Mouse (Mus musculus): ENCODE measurements around the gene Plin4. TPM values are rescaled to one million over a fixed set of nuclear protein-coding genes. Genes with fewer than 3 reads are reported as not detected.

Plin4 gene
- polyA plus RNA-seq, 1 experiment from 2014 or later = 0.32 TPM

DNA sequence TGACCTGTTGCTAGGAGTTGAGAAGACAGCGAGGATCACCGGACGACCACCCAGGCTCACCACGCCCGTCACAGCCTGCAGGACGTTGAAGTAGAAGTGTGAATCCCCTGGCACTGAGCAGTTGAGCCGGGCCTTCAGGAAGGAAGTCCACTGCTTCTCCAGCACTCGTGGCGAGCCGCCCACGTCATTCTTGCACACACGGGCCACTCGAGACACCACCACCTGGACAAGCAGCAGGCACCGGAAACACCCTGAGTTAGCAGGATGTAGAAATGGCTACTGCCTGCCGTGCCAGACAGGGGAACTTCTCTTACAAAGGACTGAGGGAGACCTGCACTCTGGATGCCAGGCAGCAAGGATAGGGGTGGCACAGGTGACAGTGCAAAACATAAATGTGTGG lies 18.6 kb upstream of the Plin4 start:
- H3K4me3 ChIP-seq (ENCODE audit: low read length) = no peak overlapping the region
- no peaks in the 10 kb centered on the region for H3K36me3 ChIP-seq (ENCODE audit: insufficient read depth, low read length)
- WGBS = 74% methylated on average over 15 of the region's 15 CpGs
- H3K4me2 ChIP-seq (replicated peaks; ENCODE audit: low read depth, low read length) = no peak overlapping the region
- H3K27ac ChIP-seq (ENCODE audit: low read length) = no peak overlapping the region
- peaks cover 12% of the 10 kb centered on the region for H3K4me1 ChIP-seq (ENCODE audit: insufficient read depth, low read length)
- ATAC-seq (ENCODE audit: low FRiP score, low TSS enrichment) = no peak
- no peak overlapping the region for H3K9ac ChIP-seq (replicated peaks; ENCODE audit: low read length)
- H3K27me3 ChIP-seq (ENCODE audit: insufficient read depth, low read length) = peaks cover 17% of the 10 kb centered on the region
- H3K9me3 ChIP-seq (ENCODE audit: low read length) = peaks cover 2% of the 10 kb centered on the region

DNA sequence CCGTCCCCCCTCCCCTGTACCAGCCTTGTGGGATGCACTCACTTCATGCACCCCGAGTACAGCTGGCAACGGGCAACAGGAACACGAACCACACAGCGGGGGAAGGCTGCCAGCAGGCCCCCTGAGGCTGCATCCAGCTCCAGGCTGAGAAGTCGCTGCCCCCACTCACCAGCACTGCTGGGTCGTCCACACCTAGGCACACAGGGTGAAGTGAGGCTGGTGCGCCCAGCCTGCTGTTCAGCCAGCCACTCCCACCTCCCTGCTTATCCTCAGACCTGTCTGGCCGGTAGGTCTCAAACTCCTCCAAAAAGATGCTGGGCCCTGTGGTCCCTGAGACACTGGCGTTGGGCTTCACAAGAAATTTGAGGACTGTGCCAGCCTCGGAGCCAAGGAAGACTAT lies 16.6 kb upstream of the Plin4 start:
- Histone ChIP-seq H3K27me3 (ENCODE audit: insufficient read depth, low read length) (peaks cover 37% of the 10 kb centered on the region), H3K9ac (replicated peaks; ENCODE audit: low read length) (no peak overlapping the region), H3K4me3 (ENCODE audit: low read length) (no peak overlapping the region), H3K9me3 (ENCODE audit: low read length) (peaks cover 15% of the 10 kb centered on the region), H3K27ac (ENCODE audit: low read length) (no peak overlapping the region), H3K4me1 (ENCODE audit: insufficient read depth, low read length) (peaks cover 9% of the 10 kb centered on the region), H3K4me2 (replicated peaks; ENCODE audit: low read depth, low read length) (no peak overlapping the region), H3K36me3 (ENCODE audit: insufficient read depth, low read length) (0 out of 2 replicates have a peak, but pooled peaks cover 10% of the 10 kb centered on the region)
- no peak for ATAC-seq (ENCODE audit: low FRiP score, low TSS enrichment)
- WGBS = 72% methylated on average over 11 of the region's 11 CpGs

DNA sequence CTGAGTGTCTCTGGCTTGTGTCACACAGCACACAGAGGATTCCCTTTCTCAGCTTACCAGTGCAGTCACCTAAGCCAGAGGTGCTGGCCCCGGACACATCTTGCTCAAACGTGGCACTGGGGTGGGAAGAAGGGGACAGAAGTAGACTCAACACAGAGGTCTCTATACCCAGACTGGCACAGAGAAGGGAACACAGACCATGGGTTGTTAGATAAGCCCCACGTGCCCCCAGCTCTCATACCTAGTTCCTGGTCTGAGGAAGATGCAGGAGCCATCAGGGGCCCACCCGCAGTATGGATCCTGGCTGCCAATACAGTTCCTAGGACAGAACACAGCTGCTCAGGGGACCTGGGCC lies 15.7 kb upstream of the Plin4 start:
- Histone ChIP-seq H3K4me2 (replicated peaks; ENCODE audit: low read depth, low read length) (no peak overlapping the region), H3K36me3 (ENCODE audit: insufficient read depth, low read length) (0 out of 2 replicates have a peak, but pooled peaks cover 10% of the 10 kb centered on the region), H3K9me3 (ENCODE audit: low read length) (peaks cover 15% of the 10 kb centered on the region), H3K27ac (ENCODE audit: low read length) (no peak overlapping the region), H3K4me1 (ENCODE audit: insufficient read depth, low read length) (peaks cover 13% of the 10 kb centered on the region), H3K27me3 (ENCODE audit: insufficient read depth, low read length) (peaks cover 46% of the 10 kb centered on the region), H3K9ac (replicated peaks; ENCODE audit: low read length) (no peak overlapping the region), H3K4me3 (ENCODE audit: low read length) (no peak overlapping the region)
- 85% methylated on average over 4 of the region's 4 CpGs for WGBS
- no peak for ATAC-seq (ENCODE audit: low FRiP score, low TSS enrichment)

DNA sequence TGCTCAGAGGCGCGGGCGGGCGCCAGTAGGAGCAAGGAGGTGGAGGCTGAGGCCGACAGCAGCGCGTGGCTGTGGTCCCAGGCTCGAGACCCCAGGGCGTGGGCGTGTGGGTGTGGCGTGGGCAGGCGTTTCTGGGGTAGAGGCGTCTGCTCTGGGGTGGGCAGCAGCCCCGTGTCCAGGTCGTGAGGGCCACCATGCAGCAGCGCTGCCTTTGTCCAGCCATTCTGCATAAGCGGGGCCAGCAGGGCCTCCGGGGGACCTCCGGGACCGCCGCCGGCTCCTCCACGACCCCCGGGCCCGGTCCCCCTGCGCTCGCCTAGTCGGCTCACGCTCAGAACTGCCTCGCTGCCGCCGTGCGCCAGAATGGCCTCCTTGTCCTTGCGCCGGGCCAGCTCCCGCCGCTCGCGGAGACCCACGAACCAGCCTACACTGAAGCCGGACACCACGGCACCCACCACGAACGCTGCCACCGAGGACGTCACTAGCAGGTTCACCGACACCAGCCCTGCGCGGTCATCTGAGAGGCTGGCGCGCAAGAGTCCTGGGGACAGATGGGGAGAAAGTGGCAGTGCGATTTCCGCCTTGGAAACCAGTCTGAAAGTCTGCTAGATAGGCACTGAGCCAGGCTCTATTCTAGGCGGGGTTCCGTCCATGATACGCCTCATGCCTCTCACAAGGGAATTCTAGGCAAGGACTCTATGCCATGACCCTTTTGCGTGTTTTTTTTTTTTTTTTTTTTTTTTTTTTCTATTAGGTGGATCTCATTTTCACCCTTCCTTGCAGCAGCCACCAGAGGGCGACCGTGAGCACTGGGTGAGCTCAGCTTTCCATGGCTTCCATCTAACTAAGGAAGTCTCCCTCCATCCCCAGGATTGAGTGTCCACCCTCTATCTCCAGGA lies 15.0 kb upstream of the Plin4 start:
- 11% methylated on average over 56 of the region's 59 CpGs for WGBS
- Histone ChIP-seq H3K27me3 (ENCODE audit: insufficient read depth, low read length) (peaks cover 52% of the 10 kb centered on the region), H3K9ac (replicated peaks; ENCODE audit: low read length) (peak overlapping the region; percentile 72), H3K9me3 (ENCODE audit: low read length) (peaks cover 15% of the 10 kb centered on the region), H3K27ac (ENCODE audit: low read length) (no peak overlapping the region), H3K4me3 (ENCODE audit: low read length) (peak overlapping the region; percentile 50), H3K4me2 (replicated peaks; ENCODE audit: low read depth, low read length) (peak overlapping the region; percentile 87), H3K36me3 (ENCODE audit: insufficient read depth, low read length) (0 out of 2 replicates have a peak, but pooled peaks cover 10% of the 10 kb centered on the region), H3K4me1 (ENCODE audit: insufficient read depth, low read length) (peaks cover 19% of the 10 kb centered on the region)
- ATAC-seq (ENCODE audit: low FRiP score, low TSS enrichment) = 0 out of 2 replicates have a peak, but pooled peaks have one; percentile 21

DNA sequence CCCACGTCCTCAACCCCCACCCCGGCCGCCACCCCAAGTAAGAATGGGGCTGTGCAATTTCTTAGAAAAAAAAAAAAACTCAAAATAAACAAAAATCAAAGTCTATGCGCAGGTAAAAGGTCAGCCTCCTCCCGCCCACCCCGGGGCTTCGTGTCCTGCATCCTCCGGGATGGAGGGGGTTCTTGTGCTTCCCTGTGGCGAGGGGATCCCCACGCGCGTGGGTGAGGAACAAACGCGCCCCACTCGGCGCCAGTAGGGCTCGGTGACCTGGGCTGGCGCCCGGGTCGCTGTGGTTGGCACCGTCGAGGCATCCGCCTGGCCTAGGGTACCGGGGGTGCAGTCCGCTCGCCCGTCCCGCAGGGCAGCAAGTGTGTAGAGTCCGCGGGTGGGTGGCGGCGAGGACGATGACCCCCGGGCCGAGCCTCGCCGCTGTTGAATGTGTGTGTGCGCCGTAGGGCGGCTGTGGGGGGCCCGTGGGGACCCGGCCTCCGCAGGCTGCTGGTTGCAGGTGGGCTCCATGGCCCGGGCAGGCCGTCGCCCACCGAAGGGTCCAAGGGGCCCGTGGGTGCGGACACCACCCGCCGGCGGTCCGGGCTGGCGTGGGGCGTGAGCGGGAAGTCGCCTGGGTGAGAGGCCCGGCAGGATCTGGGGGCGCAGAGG lies 14.2 kb upstream of the Plin4 start:
- peak overlapping the region; percentile 72 for H3K9ac ChIP-seq (replicated peaks; ENCODE audit: low read length)
- 45% methylated on average over 57 of the region's 59 CpGs for WGBS
- peaks cover 23% of the 10 kb centered on the region for H3K4me1 ChIP-seq (ENCODE audit: insufficient read depth, low read length)
- ATAC-seq (ENCODE audit: low FRiP score, low TSS enrichment) = no peak
- peak overlapping the region; percentile 50 for H3K4me3 ChIP-seq (ENCODE audit: low read length)
- H3K27me3 ChIP-seq (ENCODE audit: insufficient read depth, low read length) = peaks cover 60% of the 10 kb centered on the region
- H3K9me3 ChIP-seq (ENCODE audit: low read length) = peaks cover 15% of the 10 kb centered on the region
- peak overlapping the region; percentile 87 for H3K4me2 ChIP-seq (replicated peaks; ENCODE audit: low read depth, low read length)
- H3K27ac ChIP-seq (ENCODE audit: low read length) = no peak overlapping the region
- H3K36me3 ChIP-seq (ENCODE audit: insufficient read depth, low read length) = 0 out of 2 replicates have a peak, but pooled peaks cover 10% of the 10 kb centered on the region

DNA sequence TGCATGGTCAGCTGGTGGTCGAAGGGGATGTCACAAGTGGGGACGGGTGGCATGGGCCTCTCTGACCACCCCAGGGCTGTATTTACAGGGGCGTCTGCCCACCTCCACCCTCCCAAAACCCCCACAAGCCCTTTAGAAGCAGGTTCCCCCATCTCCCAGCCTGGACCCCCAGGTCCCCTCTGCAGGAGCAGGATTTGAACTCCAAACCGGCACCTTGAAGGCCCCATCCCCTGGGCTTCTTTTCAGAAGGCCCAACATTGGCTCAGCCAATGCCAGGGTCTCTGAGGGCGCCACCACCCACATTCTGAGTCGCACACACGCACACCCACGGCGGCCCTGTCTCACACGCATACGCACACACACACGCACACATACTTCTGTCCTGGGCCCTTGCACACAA lies 13.6 kb upstream of the Plin4 start:
- H3K9me3 ChIP-seq (ENCODE audit: low read length) = peaks cover 15% of the 10 kb centered on the region
- 81% methylated on average over 12 of the region's 12 CpGs for WGBS
- no peak for ATAC-seq (ENCODE audit: low FRiP score, low TSS enrichment)
- no peak overlapping the region for H3K4me2 ChIP-seq (replicated peaks; ENCODE audit: low read depth, low read length)
- no peak overlapping the region for H3K4me3 ChIP-seq (ENCODE audit: low read length)
- H3K4me1 ChIP-seq (ENCODE audit: insufficient read depth, low read length) = peaks cover 23% of the 10 kb centered on the region
- no peak overlapping the region for H3K9ac ChIP-seq (replicated peaks; ENCODE audit: low read length)
- H3K27ac ChIP-seq (ENCODE audit: low read length) = no peak overlapping the region
- peaks cover 66% of the 10 kb centered on the region for H3K27me3 ChIP-seq (ENCODE audit: insufficient read depth, low read length)
- H3K36me3 ChIP-seq (ENCODE audit: insufficient read depth, low read length) = 0 out of 2 replicates have a peak, but pooled peaks cover 10% of the 10 kb centered on the region

DNA sequence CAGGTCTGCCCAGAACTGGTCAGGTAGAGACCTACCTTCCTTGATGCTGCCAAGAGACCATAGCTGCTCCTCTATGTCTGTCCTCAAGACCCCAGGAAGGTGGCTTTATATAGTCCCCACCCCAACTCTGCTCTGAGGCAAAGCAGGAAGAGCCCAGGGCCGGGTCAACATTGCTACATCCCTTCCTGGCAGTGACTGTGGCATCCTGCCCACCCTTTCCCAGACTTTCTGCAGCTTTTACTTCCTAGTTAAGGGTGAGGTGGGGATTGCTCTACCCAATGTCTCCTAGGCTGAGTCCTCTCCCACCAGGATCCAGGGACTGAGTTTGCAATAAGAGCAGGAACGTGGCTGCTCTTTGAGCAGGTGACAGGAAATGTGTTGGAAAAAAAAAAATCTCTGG lies 12.2 kb upstream of the Plin4 start, which contains the start of gene Lrg1:
Gene Lrg1, minus strand, starts transcription at position 176 of the 400 bp plus-strand sequence.
- Histone ChIP-seq H3K4me3 (ENCODE audit: low read length) (peak within 1 kb of the TSS; percentile 31; the same call in 1 of the 2 replicates), H3K9ac (replicated peaks; ENCODE audit: low read length) (no peak within 1 kb of the TSS), H3K27me3 (ENCODE audit: insufficient read depth, low read length) (peaks cover 71% of the 10 kb centered on the region), H3K27ac (ENCODE audit: low read length) (no peak within 1 kb of the TSS), H3K9me3 (ENCODE audit: low read length) (peaks cover 15% of the 10 kb centered on the region), H3K36me3 (ENCODE audit: insufficient read depth, low read length) (0 out of 2 replicates have a peak, but pooled peaks cover 10% of the 10 kb centered on the region), H3K4me2 (replicated peaks; ENCODE audit: low read depth, low read length) (no peak within 1 kb of the TSS), H3K4me1 (ENCODE audit: insufficient read depth, low read length) (peaks cover 29% of the 10 kb centered on the region)
- no peak for ATAC-seq (ENCODE audit: low FRiP score, low TSS enrichment)
- WGBS = 65% methylated on average over 2 of the region's 2 CpGs

GRCm38 (mm10) chr17:56119981-56120880 lies 10.6 kb upstream of the Plin4 start:
- H3K27ac ChIP-seq (ENCODE audit: low read length) = no peak overlapping the region
- 0 out of 2 replicates have a peak overlapping the region, but pooled peaks have one; percentile 31 for H3K9ac ChIP-seq (replicated peaks; ENCODE audit: low read length)
- 3% methylated on average over 65 of the region's 66 CpGs for WGBS
- peaks cover 74% of the 10 kb centered on the region for H3K27me3 ChIP-seq (ENCODE audit: insufficient read depth, low read length)
- H3K36me3 ChIP-seq (ENCODE audit: insufficient read depth, low read length) = 0 out of 2 replicates have a peak, but pooled peaks cover 10% of the 10 kb centered on the region
- H3K4me3 ChIP-seq (ENCODE audit: low read length) = peak overlapping the region; percentile 31
- H3K9me3 ChIP-seq (ENCODE audit: low read length) = peaks cover 15% of the 10 kb centered on the region
- peak overlapping the region; percentile 46 for H3K4me2 ChIP-seq (replicated peaks; ENCODE audit: low read depth, low read length)
- peaks cover 30% of the 10 kb centered on the region for H3K4me1 ChIP-seq (ENCODE audit: insufficient read depth, low read length)
- peak; percentile 16; the same call in 1 of the 2 replicates for ATAC-seq (ENCODE audit: low FRiP score, low TSS enrichment)

DNA sequence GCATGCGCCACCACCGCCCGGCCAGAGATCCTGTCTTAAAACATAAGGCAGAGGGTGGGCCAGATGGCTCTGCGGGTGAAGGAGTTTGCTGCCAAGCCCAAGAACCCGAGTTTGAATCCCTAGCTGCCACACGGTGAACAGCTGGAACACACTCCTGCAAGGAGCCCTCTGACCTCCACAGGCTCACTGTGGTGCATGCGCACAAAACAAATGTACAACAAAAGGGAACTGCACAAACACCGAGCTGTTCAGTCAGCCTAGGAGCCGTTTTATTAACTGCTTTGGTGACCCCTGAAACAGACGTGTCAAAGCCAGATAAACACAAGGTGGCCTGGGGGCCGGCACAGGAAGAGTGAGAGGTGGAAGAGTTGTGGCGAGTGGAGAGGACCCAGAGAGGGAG lies 9.8 kb upstream of the Plin4 start:
- Histone ChIP-seq H3K36me3 (ENCODE audit: insufficient read depth, low read length) (0 out of 2 replicates have a peak, but pooled peaks cover 10% of the 10 kb centered on the region), H3K27me3 (ENCODE audit: insufficient read depth, low read length) (peaks cover 70% of the 10 kb centered on the region), H3K9me3 (ENCODE audit: low read length) (peaks cover 15% of the 10 kb centered on the region), H3K9ac (replicated peaks; ENCODE audit: low read length) (0 out of 2 replicates have a peak overlapping the region, but pooled peaks have one; percentile 22), H3K27ac (ENCODE audit: low read length) (no peak overlapping the region), H3K4me2 (replicated peaks; ENCODE audit: low read depth, low read length) (peak overlapping the region; percentile 46), H3K4me3 (ENCODE audit: low read length) (peak overlapping the region; percentile 31), H3K4me1 (ENCODE audit: insufficient read depth, low read length) (peaks cover 26% of the 10 kb centered on the region)
- WGBS = 24% methylated on average over 12 of the region's 12 CpGs
- no peak for ATAC-seq (ENCODE audit: low FRiP score, low TSS enrichment)
